Mouse (Mus musculus): ENCODE results near the gene Smok2a. TPM values are rescaled to one million over a fixed set of nuclear protein-coding genes. Genes with fewer than 3 reads are reported as not detected.
"Not testable (repeated sequence)": the region's sequence is repeated elsewhere in the genome, so short reads cannot be mapped to it uniquely, and the experiment has no call there.

The Smok2a gene
- polyA plus RNA-seq, 1 experiment from 2014 or later = not detected

GRCm38 (mm10) chr17:13229957-13230356 lies 9.0 kb downstream of the Smok2a start, which contains the start of gene Smok2b:
Gene Smok2b (plus strand): TSS chr17:13230257.
- WGBS = 81% methylated on average over 2 of the region's 2 CpGs

GRCm38 (mm10) chr17:13239461-13239860 lies 18.5 kb downstream of the Smok2a start:
- H3K9me3 ChIP-seq = peaks cover 43% of the 10 kb centered on the region
- not testable (repeated sequence) for H3K9ac ChIP-seq (replicated peaks); H3K27me3 ChIP-seq; H3K4me2 ChIP-seq (replicated peaks); H3K27ac ChIP-seq (replicated peaks); H3K4me1 ChIP-seq; H3K4me3 ChIP-seq; H3K36me3 ChIP-seq
- WGBS = 86% methylated on average over 4 of the region's 4 CpGs
- ATAC-seq (replicated peaks) = 0 out of 2 replicates have a peak, but pooled peaks have one; percentile 23

More at GRCm38 (mm10) chr17:13229957-13230356, 9.0 kb downstream of the Smok2a start, which contains the start of gene Smok2b:
- peaks cover 87% of the 10 kb centered on the region for H3K9me3 ChIP-seq
- H3K4me3 ChIP-seq; H3K27me3 ChIP-seq; H3K27ac ChIP-seq (replicated peaks); ATAC-seq (replicated peaks); H3K4me2 ChIP-seq (replicated peaks); H3K9ac ChIP-seq (replicated peaks); H3K36me3 ChIP-seq; H3K4me1 ChIP-seq: not testable (repeated sequence)

DNA sequence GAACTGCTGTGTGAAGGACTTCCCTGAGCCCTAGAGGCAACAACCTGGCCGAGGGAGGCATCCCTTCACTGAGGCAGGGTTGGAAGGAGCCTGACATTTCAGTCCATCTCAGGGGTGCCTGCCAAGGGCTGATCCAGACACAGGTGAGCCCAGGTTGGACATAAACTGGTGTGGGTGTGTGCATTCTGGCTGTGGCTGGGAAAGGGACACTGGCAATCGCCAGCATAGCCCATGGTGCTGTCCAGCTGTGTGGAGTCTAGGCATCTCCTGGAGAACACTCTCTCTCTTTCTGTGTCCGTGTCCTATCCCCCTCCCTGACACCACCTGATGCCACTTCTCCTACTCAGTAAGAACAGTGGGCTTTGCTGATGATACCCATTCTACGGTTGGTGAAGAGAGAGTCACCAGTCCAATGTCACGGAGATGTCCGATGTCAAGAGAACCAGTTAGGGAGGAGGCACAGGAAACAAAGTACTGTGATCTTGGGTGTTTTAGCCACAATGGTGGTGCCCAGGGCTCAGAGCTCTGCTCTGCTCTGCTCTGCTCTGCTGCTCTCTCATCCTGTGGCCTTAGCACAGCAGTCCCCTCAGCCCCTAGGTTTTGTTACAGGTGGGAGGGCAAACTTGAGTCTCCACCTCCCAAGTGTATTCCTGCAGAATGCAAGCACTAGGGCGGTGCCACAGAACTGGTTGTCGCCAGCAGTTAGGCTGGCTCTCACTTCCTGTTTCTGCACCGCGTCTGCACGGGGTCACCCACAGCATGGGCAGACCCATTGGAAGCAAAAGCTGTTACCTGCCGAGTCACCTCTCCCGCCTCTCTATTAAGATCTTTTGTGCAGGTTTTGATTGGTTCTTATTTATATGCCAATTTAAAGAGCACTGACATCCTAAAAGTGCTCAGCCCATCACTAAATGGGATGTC lies 20.1 kb downstream of the Smok2a start:
- 88% methylated on average over 7 of the region's 13 CpGs for WGBS
- H3K27ac ChIP-seq (replicated peaks) = not testable (repeated sequence)

DNA sequence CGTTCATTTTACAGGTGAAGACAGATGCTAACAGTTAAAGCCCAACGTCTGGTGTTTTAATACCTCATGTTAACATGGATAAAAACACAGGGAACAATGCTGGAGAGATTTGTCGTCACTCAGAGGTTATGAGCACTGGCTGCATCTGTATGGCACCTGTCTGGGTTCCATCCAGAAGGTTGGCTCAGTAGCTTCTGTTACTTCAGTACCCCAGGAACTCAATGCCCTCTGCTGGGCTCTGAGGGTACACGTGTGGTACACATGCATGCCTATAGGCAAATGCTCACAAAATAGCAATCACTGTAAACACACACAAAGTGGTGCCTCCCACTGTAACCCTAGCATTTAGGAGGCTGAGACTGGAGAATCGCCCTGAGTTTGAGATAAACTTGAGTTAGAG lies 33.8 kb downstream of the Smok2a start:
- WGBS = 68% methylated on average over 1 of the region's 5 CpGs
- H3K4me3 ChIP-seq; H3K4me2 ChIP-seq (replicated peaks); H3K27me3 ChIP-seq; H3K4me1 ChIP-seq; H3K36me3 ChIP-seq; H3K9me3 ChIP-seq; ATAC-seq (replicated peaks); H3K9ac ChIP-seq (replicated peaks); H3K27ac ChIP-seq (replicated peaks): not testable (repeated sequence)

More for the DNA sequence above, 20.1 kb downstream of the Smok2a start:
- peaks cover 33% of the 10 kb centered on the region for H3K9me3 ChIP-seq
- ATAC-seq (replicated peaks); H3K36me3 ChIP-seq; H3K4me2 ChIP-seq (replicated peaks); H3K27me3 ChIP-seq; H3K4me3 ChIP-seq; H3K4me1 ChIP-seq; H3K9ac ChIP-seq (replicated peaks): not testable (repeated sequence)

Other genes starting within 250 kb of the Smok2a start
- gene Wtap, start 227.0 kb upstream of the Smok2a start, polyA plus RNA-seq (2015; fragmentation: Nextera tagmentation; extraction: Ambion mirVana) = 157 and 161 TPM in 2 replicates
- 113 and 121 TPM in 2 replicates for gene Sod2, start 214.3 kb upstream of the Smok2a start, polyA plus RNA-seq (2015; fragmentation: Nextera tagmentation; extraction: Ambion mirVana)
- gene Gpr31b, start 168.9 kb upstream of the Smok2a start, polyA plus RNA-seq (2015; fragmentation: Nextera tagmentation; extraction: Ambion mirVana) = 0.32 TPM in 1 of 2 replicates, not detected in the other
- 0.08 TPM in 1 of 2 replicates, not detected in the other for gene Tcp10b, start 160.1 kb upstream of the Smok2a start, polyA plus RNA-seq (2015; fragmentation: Nextera tagmentation; extraction: Ambion mirVana)
- 0.06 TPM in 1 of 2 replicates, not detected in the other for gene Unc93a, start 89.4 kb upstream of the Smok2a start, polyA plus RNA-seq (2015; fragmentation: Nextera tagmentation; extraction: Ambion mirVana)
- not detected in 2 replicates for gene Smok2b, start 9.1 kb downstream of the Smok2a start, polyA plus RNA-seq (2015; fragmentation: Nextera tagmentation; extraction: Ambion mirVana)
- gene Tcp10c, start 133.4 kb downstream of the Smok2a start, polyA plus RNA-seq (2015; fragmentation: Nextera tagmentation; extraction: Ambion mirVana) = not detected in 2 replicates

Measured in forebrain, embryonic 15.5 days (tissue).